Mouse (Mus musculus): ENCODE measurements at regions not wholly inside any gene's neighbourhood (a gene's known extent, or its start where the extent isn't known, plus 50 kb on each side); places are given as distances from the start of the nearest gene placed in this dataset.

DNA sequence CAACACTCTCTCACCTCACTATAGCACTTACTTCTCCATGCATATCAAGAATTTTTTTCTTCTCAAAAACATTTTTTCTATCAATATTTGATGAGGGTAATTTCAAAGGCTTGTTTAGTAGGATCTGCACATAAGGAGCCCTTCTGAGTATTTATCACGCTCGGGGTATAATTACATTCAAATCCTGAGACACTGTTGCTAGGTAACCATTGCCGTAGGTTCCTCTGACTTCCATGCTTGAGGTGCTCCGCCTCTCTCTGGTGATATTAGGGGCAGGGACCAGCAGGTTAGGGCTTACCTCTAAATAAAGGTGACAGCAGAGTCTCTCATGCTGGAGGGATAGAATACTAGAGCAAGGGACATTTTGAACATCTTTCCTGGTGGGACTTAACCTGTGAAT is 54.4 kb upstream of the 9630041A04Rik start:
- 45% methylated on average over 4 of the region's 4 CpGs for WGBS
- H3K4me2 ChIP-seq (replicated peaks; ENCODE audit: low read depth): no peak overlapping the region
- no peak for ATAC-seq
- no peaks in the 10 kb centered on the region for H3K36me3 ChIP-seq (ENCODE audit: control insufficient read depth, insufficient read depth)
- no peak overlapping the region for H3K27ac ChIP-seq (ENCODE audit: low read depth, low read length)
- H3K9ac ChIP-seq (ENCODE audit: low read depth, low read length): no peak overlapping the region
- no peaks in the 10 kb centered on the region for H3K4me1 ChIP-seq (replicated peaks; ENCODE audit: control insufficient read depth, insufficient read depth, low read length)
- TF ChIP-seq CTCF (IDR thresholded peaks at IDR 0.05; ENCODE audit: low read depth): no peak
- H3K27me3 ChIP-seq (replicated peaks; ENCODE audit: control insufficient read depth, insufficient read depth, low read length): no peaks in the 10 kb centered on the region
- no peaks in the 10 kb centered on the region for H3K9me3 ChIP-seq (ENCODE audit: control insufficient read depth)
- H3K4me3 ChIP-seq (ENCODE audit: low read depth, low read length): no peak overlapping the region

- no peak overlapping the region for H3K27ac ChIP-seq (ENCODE audit: low read depth, low read length)
- H3K27me3 ChIP-seq (replicated peaks; ENCODE audit: control insufficient read depth, insufficient read depth, low read length): no peaks in the 10 kb centered on the region
- no peaks in the 10 kb centered on the region for H3K36me3 ChIP-seq (ENCODE audit: control insufficient read depth, insufficient read depth)
- ATAC-seq: no peak
- no peaks in the 10 kb centered on the region for H3K9me3 ChIP-seq (ENCODE audit: control insufficient read depth)
- no peaks in the 10 kb centered on the region for H3K4me1 ChIP-seq (replicated peaks; ENCODE audit: control insufficient read depth, insufficient read depth, low read length)
- TF ChIP-seq CTCF (IDR thresholded peaks at IDR 0.05; ENCODE audit: low read depth): no peak
- H3K4me3 ChIP-seq (ENCODE audit: low read depth, low read length): no peak overlapping the region
- no peak overlapping the region for H3K9ac ChIP-seq (ENCODE audit: low read depth, low read length)
- WGBS: 33% methylated on average over 1 of the region's 1 CpGs
- no peak overlapping the region for H3K4me2 ChIP-seq (replicated peaks; ENCODE audit: low read depth)
Observed at GRCm38 (mm10) chr9:101796718-101797117, 64.9 kb upstream of the 9630041A04Rik start.

DNA sequence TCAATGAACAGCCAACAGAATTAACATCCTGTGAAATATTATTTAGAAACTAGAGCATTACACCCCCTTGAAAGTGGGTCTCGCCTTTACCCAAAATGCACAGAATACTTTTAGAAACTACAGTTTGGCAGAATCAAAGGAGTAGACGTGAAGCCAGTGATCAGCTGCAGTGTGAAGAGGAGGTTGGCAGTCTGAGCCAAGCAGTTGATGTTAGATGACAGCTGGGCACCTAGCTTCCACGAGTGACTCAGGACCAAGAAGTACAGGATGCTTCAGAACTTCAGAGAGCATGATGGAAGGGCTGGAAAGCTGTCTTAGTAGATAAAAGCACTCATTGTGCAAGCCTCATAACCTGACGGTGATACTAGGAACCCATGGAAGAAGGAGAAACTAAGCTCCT is 65.6 kb upstream of the 9630041A04Rik start:
- H3K27me3 ChIP-seq (replicated peaks; ENCODE audit: control insufficient read depth, insufficient read depth, low read length): no peaks in the 10 kb centered on the region
- H3K4me2 ChIP-seq (replicated peaks; ENCODE audit: low read depth): no peak overlapping the region
- no peak overlapping the region for H3K9ac ChIP-seq (ENCODE audit: low read depth, low read length)
- H3K9me3 ChIP-seq (ENCODE audit: control insufficient read depth): no peaks in the 10 kb centered on the region
- WGBS: 71% methylated on average over 4 of the region's 4 CpGs
- no peak for TF ChIP-seq CTCF (IDR thresholded peaks at IDR 0.05; ENCODE audit: low read depth)
- H3K27ac ChIP-seq (ENCODE audit: low read depth, low read length): no peak overlapping the region
- no peak overlapping the region for H3K4me3 ChIP-seq (ENCODE audit: low read depth, low read length)
- no peaks in the 10 kb centered on the region for H3K4me1 ChIP-seq (replicated peaks; ENCODE audit: control insufficient read depth, insufficient read depth, low read length)
- no peak for ATAC-seq
- H3K36me3 ChIP-seq (ENCODE audit: control insufficient read depth, insufficient read depth): no peaks in the 10 kb centered on the region

DNA sequence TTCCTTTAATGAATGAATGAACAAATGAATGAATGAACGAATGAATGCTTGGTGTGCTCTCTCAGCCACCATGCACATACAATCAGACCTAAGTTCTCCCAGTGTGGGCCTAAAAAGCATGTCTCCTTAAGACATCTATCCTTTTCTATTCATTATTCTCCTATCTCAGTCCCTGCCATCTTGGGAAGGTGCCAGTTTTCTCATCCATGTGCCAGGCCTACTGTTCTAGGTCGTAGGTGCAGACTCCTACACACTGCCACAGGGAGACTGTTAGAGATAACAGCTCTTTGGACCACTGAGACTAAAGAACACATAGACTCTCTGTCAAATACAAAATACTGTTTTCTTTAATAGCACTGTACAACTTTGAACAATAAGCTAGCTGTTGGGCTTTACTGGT is 66.2 kb upstream of the 9630041A04Rik start:
- H3K27me3 ChIP-seq (replicated peaks; ENCODE audit: control insufficient read depth, insufficient read depth, low read length): no peaks in the 10 kb centered on the region
- no peaks in the 10 kb centered on the region for H3K36me3 ChIP-seq (ENCODE audit: control insufficient read depth, insufficient read depth)
- no peak overlapping the region for H3K4me3 ChIP-seq (ENCODE audit: low read depth, low read length)
- H3K4me1 ChIP-seq (replicated peaks; ENCODE audit: control insufficient read depth, insufficient read depth, low read length): no peaks in the 10 kb centered on the region
- no peak overlapping the region for H3K9ac ChIP-seq (ENCODE audit: low read depth, low read length)
- H3K9me3 ChIP-seq (ENCODE audit: control insufficient read depth): no peaks in the 10 kb centered on the region
- no peak for ATAC-seq
- H3K27ac ChIP-seq (ENCODE audit: low read depth, low read length): no peak overlapping the region
- no peak for TF ChIP-seq CTCF (IDR thresholded peaks at IDR 0.05; ENCODE audit: low read depth)
- 69% methylated on average over 2 of the region's 2 CpGs for WGBS
- no peak overlapping the region for H3K4me2 ChIP-seq (replicated peaks; ENCODE audit: low read depth)

DNA sequence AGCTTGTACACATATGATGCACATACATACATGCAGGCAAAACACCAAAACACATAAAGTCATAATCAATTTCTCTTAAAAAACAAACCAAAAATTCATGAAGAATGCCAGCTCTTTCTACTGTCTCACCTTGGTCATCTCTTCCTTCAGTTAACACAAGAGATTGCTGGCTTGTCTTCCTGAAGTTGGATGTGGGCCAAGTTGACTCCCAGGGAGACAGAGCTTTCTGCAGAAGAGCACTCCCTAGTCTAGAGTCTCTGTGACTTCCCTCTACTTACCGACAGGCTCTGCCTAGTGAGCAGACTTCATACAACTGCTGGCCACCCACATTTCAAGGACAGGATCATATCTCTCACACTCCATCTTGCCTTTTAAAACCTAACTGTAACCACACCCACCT is 70.7 kb upstream of the 9630041A04Rik start:
- no peak for TF ChIP-seq CTCF (IDR thresholded peaks at IDR 0.05; ENCODE audit: low read depth)
- Histone ChIP-seq H3K4me1 (replicated peaks; ENCODE audit: control insufficient read depth, insufficient read depth, low read length) (no peaks in the 10 kb centered on the region), H3K9ac (ENCODE audit: low read depth, low read length) (no peak overlapping the region), H3K36me3 (ENCODE audit: control insufficient read depth, insufficient read depth) (no peaks in the 10 kb centered on the region), H3K27ac (ENCODE audit: low read depth, low read length) (no peak overlapping the region), H3K4me2 (replicated peaks; ENCODE audit: low read depth) (no peak overlapping the region), H3K4me3 (ENCODE audit: low read depth, low read length) (no peak overlapping the region), H3K9me3 (ENCODE audit: control insufficient read depth) (no peaks in the 10 kb centered on the region), H3K27me3 (replicated peaks; ENCODE audit: control insufficient read depth, insufficient read depth, low read length) (no peaks in the 10 kb centered on the region)
- 45% methylated on average over 1 of the region's 1 CpGs for WGBS
- ATAC-seq: no peak

DNA sequence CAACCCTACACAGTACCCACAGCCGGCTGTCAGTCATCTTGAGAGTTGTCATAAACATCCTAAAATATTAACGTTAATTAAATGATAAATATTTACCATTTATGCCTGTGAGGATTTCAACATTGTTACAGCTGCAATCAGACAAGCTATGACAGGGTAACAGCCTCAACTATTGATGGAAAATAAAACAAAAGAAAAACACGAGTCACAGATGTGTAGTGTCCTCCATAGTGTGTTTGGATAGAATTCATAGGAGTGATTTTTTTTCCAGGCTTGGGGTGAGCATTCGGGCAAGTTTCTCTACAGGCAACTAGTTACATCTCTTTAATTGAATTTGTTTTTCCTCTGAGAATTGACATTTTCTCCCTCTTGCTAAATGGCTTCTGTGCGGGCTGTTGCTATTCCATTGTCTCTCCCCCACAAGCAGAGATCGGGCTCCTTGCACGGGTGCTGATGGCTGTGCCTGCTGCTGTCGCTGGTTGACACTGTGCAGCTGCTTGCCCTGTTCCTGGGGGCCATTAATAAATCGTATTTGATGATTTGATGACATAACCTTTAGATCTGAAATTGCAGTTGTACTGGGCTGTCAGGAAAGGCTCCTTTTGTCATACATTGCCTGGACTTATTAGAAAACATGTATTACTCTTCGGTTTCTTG is 120.6 kb upstream of the 9630041A04Rik start:
- Histone ChIP-seq H3K27me3 (replicated peaks; ENCODE audit: control insufficient read depth, insufficient read depth, low read length) (no peaks in the 10 kb centered on the region), H3K4me2 (replicated peaks; ENCODE audit: low read depth) (no peak overlapping the region), H3K27ac (ENCODE audit: low read depth, low read length) (no peak overlapping the region), H3K36me3 (ENCODE audit: control insufficient read depth, insufficient read depth) (no peaks in the 10 kb centered on the region), H3K4me1 (replicated peaks; ENCODE audit: control insufficient read depth, insufficient read depth, low read length) (no peaks in the 10 kb centered on the region), H3K9me3 (ENCODE audit: control insufficient read depth) (no peaks in the 10 kb centered on the region), H3K4me3 (ENCODE audit: low read depth, low read length) (no peak overlapping the region), H3K9ac (ENCODE audit: low read depth, low read length) (no peak overlapping the region)
- WGBS: 55% methylated on average over 10 of the region's 10 CpGs
- TF ChIP-seq CTCF (IDR thresholded peaks at IDR 0.05; ENCODE audit: low read depth): no peak
- no peak for ATAC-seq

DNA sequence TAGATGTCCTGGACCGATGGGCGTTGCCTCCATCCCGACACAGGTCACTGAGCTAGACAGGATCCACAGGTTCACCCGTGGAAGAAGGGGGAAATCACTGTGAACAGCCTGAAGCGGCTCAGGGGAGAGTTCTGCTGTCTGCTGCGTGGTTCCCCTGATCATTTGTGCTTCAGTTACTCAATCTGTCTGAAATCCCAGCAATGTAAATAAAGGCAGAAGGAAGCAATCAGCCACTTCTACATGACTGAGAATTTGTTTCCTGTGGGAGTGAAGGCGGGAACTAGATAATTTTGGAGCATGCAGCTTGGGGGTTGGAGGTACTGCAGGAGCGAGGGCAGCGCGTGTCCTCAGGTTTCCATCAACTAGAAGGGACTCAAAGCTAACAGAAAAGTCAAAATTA is 122.3 kb upstream of the 9630041A04Rik start:
- ATAC-seq: no peak
- Histone ChIP-seq H3K36me3 (ENCODE audit: control insufficient read depth, insufficient read depth) (no peaks in the 10 kb centered on the region), H3K27ac (ENCODE audit: low read depth, low read length) (no peak overlapping the region), H3K9me3 (ENCODE audit: control insufficient read depth) (no peaks in the 10 kb centered on the region), H3K4me1 (replicated peaks; ENCODE audit: control insufficient read depth, insufficient read depth, low read length) (no peaks in the 10 kb centered on the region), H3K4me3 (ENCODE audit: low read depth, low read length) (no peak overlapping the region), H3K27me3 (replicated peaks; ENCODE audit: control insufficient read depth, insufficient read depth, low read length) (no peaks in the 10 kb centered on the region), H3K9ac (ENCODE audit: low read depth, low read length) (no peak overlapping the region), H3K4me2 (replicated peaks; ENCODE audit: low read depth) (no peak overlapping the region)
- no peak for TF ChIP-seq CTCF (IDR thresholded peaks at IDR 0.05; ENCODE audit: low read depth)
- 52% methylated on average over 10 of the region's 10 CpGs for WGBS

Measured in intestine, postnatal 0 days (tissue).